Mouse (Mus musculus): ENCODE measurements at regions not wholly inside any gene's neighbourhood (a gene's known extent, or its start where the extent isn't known, plus 50 kb on each side); places are given as distances from the start of the nearest gene placed in this dataset.

GRCm38 (mm10) chr16:80398118-80398517 lies 802.4 kb upstream of the Ncam2 start:
- CTCF ChIA-PET = no interaction called here

GRCm38 (mm10) chr16:80404399-80404798 lies 796.1 kb upstream of the Ncam2 start:
- CTCF ChIA-PET = interaction anchor here (0.7 to 0.8 kb wide), 2 partner anchors 162 to 591 kb away, joined by 4 to 5 read pairs; no protein-coding TSS in a partner anchor

- CTCF ChIA-PET = no interaction called here
Observed at GRCm38 (mm10) chr16:80408621-80409020, 791.9 kb upstream of the Ncam2 start.

Measured in spleen, embryonic (tissue).